Mouse (Mus musculus) kidney, adult 10 weeks (tissue): ENCODE measurements around the gene Crybb1. TPM values are rescaled to one million over a fixed set of nuclear protein-coding genes. Genes with fewer than 3 reads are reported as not detected.

Source experiments
- polyA plus RNA-seq: library from polyadenylated mRNA; stranded (reverse); fragments of 350-450 nt; fragmentation: Illumina TruSeq; extraction: RNeasy Lipid Tissue Mini Kit (QIAGEN cat#74804); gene quantifications from one replicate; pipeline ENCODE4 v1.2.3, GENCODE M21; 2014; ENCODE audit warnings: low read depth, low replicate concordance

Gene Crybb1
- polyA plus RNA-seq, result not detected

DNA sequence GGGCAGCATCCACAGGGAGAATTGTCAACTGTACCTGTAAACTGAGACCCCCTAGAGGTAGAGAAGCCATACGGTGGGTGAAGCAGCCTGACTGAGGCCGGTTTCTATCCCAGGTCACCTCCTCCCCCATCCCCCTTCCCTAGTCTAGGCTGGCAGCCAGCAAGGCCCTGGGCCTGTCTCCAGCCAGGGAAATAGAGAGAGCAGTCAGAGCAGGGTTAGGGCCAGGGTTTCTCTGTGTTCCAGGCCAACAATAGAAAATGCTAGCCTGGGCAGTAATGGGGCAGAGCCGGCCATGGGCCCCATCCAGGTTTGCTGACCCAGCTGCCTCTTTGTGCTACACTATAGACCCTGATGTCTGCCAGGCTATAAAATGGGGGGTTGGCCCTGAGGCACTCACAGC lies at the start of gene Crybb1:
Crybb1 (plus strand) TSS at position 390 of the 400 bp plus-strand sequence.

DNA sequence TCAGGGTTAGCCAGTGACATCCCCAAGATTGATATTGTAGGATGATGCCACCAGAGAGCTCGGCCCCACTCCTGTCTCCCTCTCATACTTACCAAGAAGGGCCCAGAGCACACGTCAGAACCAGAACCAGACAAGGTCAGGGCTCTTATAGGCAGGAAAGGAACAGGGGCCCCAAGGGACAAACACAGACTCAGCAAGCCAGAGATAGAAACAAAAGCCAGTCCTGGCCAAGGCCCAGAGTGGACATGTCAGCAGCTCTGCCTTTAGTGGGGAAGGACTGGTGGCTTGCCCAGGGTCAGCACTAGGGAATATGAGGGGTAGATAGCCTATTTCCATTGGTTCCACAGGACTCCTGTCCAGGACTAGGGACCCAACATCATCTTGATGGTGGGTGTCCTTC lies 3.2 kb upstream of the Crybb1 start, which contains the start of gene Cryba4:
Cryba4 (minus strand) TSS at position 119 of the 400 bp plus-strand sequence.

DNA sequence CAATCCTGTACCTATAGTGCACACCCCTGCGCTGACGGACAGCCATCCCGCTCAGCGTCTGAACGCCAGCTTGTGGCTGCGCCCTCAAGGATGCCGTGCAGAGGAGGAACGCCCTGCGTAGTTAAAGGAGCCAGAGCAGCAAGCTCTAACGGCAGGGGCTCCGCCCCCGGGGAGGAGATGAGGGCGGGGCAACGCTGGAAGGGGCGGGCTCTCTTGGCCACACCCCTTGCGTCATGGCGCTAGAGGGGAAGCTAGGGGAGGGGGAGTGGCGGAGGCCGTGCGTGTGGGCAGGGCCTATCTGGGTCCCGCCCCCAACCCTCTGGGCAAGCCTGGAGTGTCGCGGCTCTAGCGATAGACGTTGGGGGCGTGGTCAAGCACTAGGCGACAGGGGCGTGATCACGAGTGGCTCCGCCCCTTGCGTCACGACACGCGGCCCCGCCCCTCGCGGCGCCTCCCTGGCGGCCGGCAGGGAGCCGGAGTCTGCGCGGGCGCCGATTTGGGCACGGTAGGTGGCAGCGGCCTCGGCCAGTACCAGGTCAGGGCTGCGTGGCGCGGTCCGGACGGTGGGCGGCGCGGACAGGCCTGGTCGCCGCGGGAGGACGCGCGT lies 20.8 kb downstream of the Crybb1 start, which contains the start of gene Tpst2:
Tpst2 (plus strand) TSS at position 425 of the 607 bp plus-strand sequence.

Other genes starting within 250 kb of the Crybb1 start
- gene Cryba4, start 3.3 kb upstream of the Crybb1 start, polyA plus RNA-seq, result not detected
- 5.1 TPM for gene Tpst2, start 20.9 kb downstream of the Crybb1 start, polyA plus RNA-seq
- gene Tfip11, start 70.5 kb downstream of the Crybb1 start, polyA plus RNA-seq, result 6.9 TPM
- gene Srrd, start 87.2 kb downstream of the Crybb1 start, polyA plus RNA-seq, result 1.5 TPM
- gene Hps4, start 87.3 kb downstream of the Crybb1 start, polyA plus RNA-seq, result 13.7 TPM
- not detected for gene Gm6583, start 100.2 kb downstream of the Crybb1 start, polyA plus RNA-seq
- gene Asphd2, start 139.1 kb downstream of the Crybb1 start, polyA plus RNA-seq, result not detected
- gene Gm6588, start 193.6 kb downstream of the Crybb1 start, polyA plus RNA-seq, result not detected